In the genomic region with DNA sequence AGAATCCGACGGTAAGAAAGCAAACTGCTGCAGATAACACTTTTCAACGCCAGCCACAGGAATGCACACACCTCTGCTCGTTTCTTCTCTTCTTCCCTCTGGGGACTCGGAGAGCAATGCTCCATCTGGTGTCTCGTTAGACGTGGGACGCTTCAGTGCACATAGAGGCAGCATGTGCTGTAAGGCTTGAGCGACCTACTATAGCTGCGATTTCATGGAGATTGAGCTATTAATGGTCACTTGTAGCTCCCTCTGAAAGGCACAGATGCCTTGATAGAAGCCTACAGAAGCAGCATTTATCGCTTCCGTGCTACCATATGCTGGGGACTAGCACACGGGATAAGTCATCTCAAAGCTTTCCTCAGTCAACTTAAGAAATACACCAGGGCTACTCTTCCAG, we compare ENCODE assay signal across 8 mouse cellular contexts.
DNase-seq lines count a peak whose midpoint lies in the region; ATAC-seq and TF ChIP-seq lines count a peak whose summit lies in the region.
"Had no signal": no experiment of that assay in that cellular context is flagged by ENCODE, and none has a peak within 500 bp of the region (broad histone marks: within the 10 kb centered on the region; RNA-seq: fewer than 3 reads in every experiment).

No protein-coding gene starts in this region.

- in situ Hi-C loops in CH12.LX (cut with MboI; ENCODE audit: low pct_ligation_motif_present, low pct_unique_long_range_greater_than_20kb, low sequenced_read_pairs): no loop called here

- H3K9me3 ChIP-seq in CH12.LX (replicated peaks; ENCODE audit: low read length): peaks cover 4% of the 10 kb centered on the region
- H3K9me3 ChIP-seq in hindbrain, embryonic 13.5 days: no peaks in the 10 kb centered on the region
- H3K9me3 ChIP-seq in midbrain, embryonic 13.5 days: no peaks in the 10 kb centered on the region
- H3K9me3 ChIP-seq: G1E had no signal

- no peaks in the 10 kb centered on the region for H3K36me3 ChIP-seq in CH12.LX (replicated peaks in 1 of 2; ENCODE audit: control insufficient read depth in 1 of 2, insufficient read depth in 1 of 2, low read length in 1 of 2)
- H3K36me3 ChIP-seq in hindbrain, embryonic 13.5 days: no peaks in the 10 kb centered on the region
- no peaks in the 10 kb centered on the region for H3K36me3 ChIP-seq in midbrain, embryonic 13.5 days
- H3K36me3 ChIP-seq: G1E had no signal

- no peak for TF ChIP-seq EP300 in CH12.LX (IDR thresholded peaks at IDR 0.05; ENCODE audit: low read length)

- dilution Hi-C loops in CH12.LX (cut with MboI; ENCODE audit: extremely low pct_ligation_motif_present, extremely low pct_unique_long_range_greater_than_20kb, low sequenced_read_pairs): no loop called here

- H3K27me3 ChIP-seq in CH12.LX (replicated peaks): no peaks in the 10 kb centered on the region
- H3K27me3 ChIP-seq in hindbrain, embryonic 13.5 days: 0 out of 2 replicates have a peak, but pooled peaks cover 5% of the 10 kb centered on the region
- no peaks in the 10 kb centered on the region for H3K27me3 ChIP-seq in midbrain, embryonic 13.5 days

- no peak overlapping the region for H3K9ac ChIP-seq in CH12.LX (ENCODE audit: insufficient read depth, low read depth)
- no peak overlapping the region for H3K9ac ChIP-seq in hindbrain, embryonic 13.5 days
- no peak overlapping the region for H3K9ac ChIP-seq in midbrain, embryonic 13.5 days (replicated peaks)

- H3K4me2 ChIP-seq in CH12.LX (ENCODE audit: insufficient read depth, low read depth, poor library complexity, severe bottlenecking): peak overlapping the region; percentile 37; the same call in 1 of the 2 replicates
- H3K4me2 ChIP-seq in hindbrain, embryonic 13.5 days: no peak overlapping the region
- no peak overlapping the region for H3K4me2 ChIP-seq in midbrain, embryonic 13.5 days (replicated peaks)

- TF ChIP-seq POLR2A in CH12.LX (IDR thresholded peaks at IDR 0.05; ENCODE audit: low read depth, low read length): no peak

- no peaks in the 10 kb centered on the region for H3K79me2 ChIP-seq in CH12.LX (replicated peaks; ENCODE audit: control insufficient read depth, extremely low read depth, insufficient read depth, poor library complexity, severe bottlenecking)

- no peak overlapping the region for H3K27ac ChIP-seq in CH12.LX (ENCODE audit: insufficient read depth, low read depth)
- H3K27ac ChIP-seq in hindbrain, embryonic 13.5 days: 0 out of 2 replicates have a peak overlapping the region, but pooled peaks have one; percentile 5
- no peak overlapping the region for H3K27ac ChIP-seq in midbrain, embryonic 13.5 days

- no peak overlapping the region for H3K4me3 ChIP-seq in CH12.LX (replicated peaks in 1 of 3; ENCODE audit: low read depth in 2 of 3, low read length in 2 of 3, poor library complexity in 1 of 3)
- no peak overlapping the region for H3K4me3 ChIP-seq in hindbrain, embryonic 13.5 days
- no peak overlapping the region for H3K4me3 ChIP-seq in midbrain, embryonic 13.5 days (replicated peaks)

- TF ChIP-seq CTCF in CH12.LX (conservative IDR thresholded peaks at IDR 0.05 in 1 of 2, IDR thresholded peaks at IDR 0.05 in 1 of 2; ENCODE audit: low read depth in 2 of 2, low read length in 2 of 2): peak in 1 of 2 experiments; percentile 31; a peak in 2 of 4 replicates

- WGBS in hindbrain, embryonic 13.5 days: 26% methylated on average over 13 of the region's 13 CpGs
- WGBS in midbrain, embryonic 13.5 days: 30% methylated on average over 13 of the region's 13 CpGs

- TF ChIP-seq RAD21 in CH12.LX (IDR thresholded peaks at IDR 0.05; ENCODE audit: low read depth, low read length): no peak; the same call in 1 of the 2 replicates

- H3K4me1 ChIP-seq in CH12.LX (ENCODE audit: control insufficient read depth in 1 of 2, insufficient read depth in 2 of 2): peaks cover 15 to 23% of the 10 kb centered on the region in 2 experiments
- H3K4me1 ChIP-seq in hindbrain, embryonic 13.5 days (replicated peaks): peaks cover 10% of the 10 kb centered on the region; the same call in 1 of the 2 replicates
- H3K4me1 ChIP-seq in midbrain, embryonic 13.5 days (replicated peaks): peaks cover 8% of the 10 kb centered on the region

- ATAC-seq in hindbrain, embryonic 13.5 days (ENCODE audit: low FRiP score): peak; percentile 80
- peak; percentile 72; the same call in 1 of the 2 replicates for ATAC-seq in midbrain, embryonic 13.5 days

- peak; percentile 57 for DNase-seq in CH12.LX (ENCODE audit: extremely low read depth)
- DNase-seq in cerebellum, adult 11-12 months: peak; percentile 73
- DNase-seq in thymus, postnatal 0 days (ENCODE audit: low spot score): no peak
- DNase-seq in heart, adult 8-10 months (ENCODE audit: low spot score): no peak
- DNase-seq in lung, postnatal 14 days: no peak

TF ChIP-seq in CH12.LX, 34 proteins besides CTCF, POLR2A, EP300 and RAD21:
- TF ChIP-seq IRF4 (IDR thresholded peaks at IDR 0.05; ENCODE audit: low read depth, low read length) (peak; percentile 22; the same call in 1 of the 2 replicates), ZMIZ1 (IDR thresholded peaks at IDR 0.05; ENCODE audit: low read depth, low read length) (no peak), SMC3 (IDR thresholded peaks at IDR 0.05; ENCODE audit: low read depth, low read length) (peak; percentile 29; the same call in 1 of the 2 replicates), MYC (IDR thresholded peaks at IDR 0.05; ENCODE audit: low read depth, low read length) (peak; percentile 14; the same call in 1 of the 2 replicates), JUN (IDR thresholded peaks at IDR 0.05; ENCODE audit: insufficient read depth, low read depth, low read length) (no peak), ZKSCAN1 (IDR thresholded peaks at IDR 0.05; ENCODE audit: borderline replicate concordance, low read depth, low read length) (no peak)

Comparison
In these comparisons a context has a peak if more than half of its experiments do, and no peak if none do; other contexts are left out.
1. DNase-seq: peak in CH12.LX (single experiment) and cerebellum, adult 11-12 months (single experiment); none in thymus, postnatal 0 days (single experiment), heart, adult 8-10 months (single experiment) and lung, postnatal 14 days (single experiment).